Mouse (Mus musculus): Measurements from ENCODE around the gene Dscaml1.

DNA sequence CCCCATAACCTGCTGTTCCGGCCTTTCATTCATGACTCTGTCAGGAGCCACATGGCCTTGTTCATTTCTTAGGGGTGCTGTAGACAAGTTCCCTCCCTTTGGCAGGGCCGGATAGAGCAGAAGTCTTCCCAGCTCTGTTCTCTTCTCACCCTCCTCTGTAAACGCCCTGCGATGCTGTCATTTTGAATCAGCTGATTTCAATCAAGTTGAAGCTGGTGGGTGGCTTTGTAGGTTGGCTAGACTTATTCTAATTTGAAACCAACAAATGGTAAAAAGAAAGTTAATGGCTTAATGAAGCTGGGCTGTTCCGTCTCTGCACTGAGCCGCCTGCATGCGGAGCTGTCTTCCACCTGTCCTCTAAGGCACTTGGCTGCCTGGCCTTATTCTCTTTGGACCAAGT lies 161.3 kb downstream of the Dscaml1 start:
- TF ChIP-seq CTCF (IDR thresholded peaks at IDR 0.05 in 2 of 3, conservative IDR thresholded peaks at IDR 0.05 in 1 of 3; ENCODE audit: control insufficient read depth in 1 of 3, insufficient read depth in 1 of 3, low read depth in 2 of 3, low read length in 3 of 3, poor library complexity in 1 of 3, severe bottlenecking in 1 of 3) = no peak
- no peak for TF ChIP-seq GATA1 (IDR thresholded peaks at IDR 0.05; ENCODE audit: low read depth, low read length)
